Mouse (Mus musculus) right cerebral cortex, adult 18-20 months (tissue): ENCODE measurements around the gene Fndc5.

ENCODE experiments used
- DNase-seq: peaks from one replicate; pipeline ENCODE4 v3.0.0; 2022; ENCODE audit warnings: mixed read lengths

The Fndc5 gene

GRCm38 (mm10) chr4:129124652-129125146 is 12.1 kb upstream of the Fndc5 start:
- DNase-seq = peak; percentile 70

- no peak for DNase-seq
These were observed 10.9 kb upstream of the Fndc5 start for GRCm38 (mm10) chr4:129125736-129126451.

- DNase-seq = peak; percentile 73
These were observed 8.0 kb upstream of the Fndc5 start for GRCm38 (mm10) chr4:129128582-129129338.

GRCm38 (mm10) chr4:129129387-129129786 is 7.4 kb upstream of the Fndc5 start:
- no peak for DNase-seq

- no peak for DNase-seq
These were observed 6.7 kb upstream of the Fndc5 start for GRCm38 (mm10) chr4:129130149-129130548.

GRCm38 (mm10) chr4:129130755-129131303 is 6.0 kb upstream of the Fndc5 start:
- no peak for DNase-seq

GRCm38 (mm10) chr4:129134799-129135585 is 1.8 kb upstream of the Fndc5 start:
- peak; percentile 66 for DNase-seq

GRCm38 (mm10) chr4:129135637-129136036 is 1.2 kb upstream of the Fndc5 start:
- DNase-seq = no peak

- no peak for DNase-seq
These were observed 615 bp upstream of the Fndc5 start for GRCm38 (mm10) chr4:129136189-129136578.

GRCm38 (mm10) chr4:129137392-129138321 is 858 bp downstream of the Fndc5 start:
- no peak for DNase-seq

- peak; percentile 0 for DNase-seq
These were observed 2.8 kb downstream of the Fndc5 start for GRCm38 (mm10) chr4:129139642-129140041.

- DNase-seq = no peak
These were observed 4.0 kb downstream of the Fndc5 start for GRCm38 (mm10) chr4:129140808-129141207.

- DNase-seq = no peak
These were observed 5.0 kb downstream of the Fndc5 start for GRCm38 (mm10) chr4:129141560-129142438.

- no peak for DNase-seq
These were observed 5.7 kb downstream of the Fndc5 start for GRCm38 (mm10) chr4:129142439-129143045.

- no peak for DNase-seq
These were observed 6.7 kb downstream of the Fndc5 start for GRCm38 (mm10) chr4:129143509-129143908.

GRCm38 (mm10) chr4:129144401-129145367 is 7.9 kb downstream of the Fndc5 start:
- peak; percentile 93 for DNase-seq

GRCm38 (mm10) chr4:129145411-129145810 is 8.6 kb downstream of the Fndc5 start:
- no peak for DNase-seq

- DNase-seq = no peak
These were observed 9.1 kb downstream of the Fndc5 start for GRCm38 (mm10) chr4:129145943-129146342.

- DNase-seq = no peak
These were observed 9.6 kb downstream of the Fndc5 start for GRCm38 (mm10) chr4:129146392-129146791.
